Mouse (Mus musculus) right cerebral cortex, postnatal 25 days (tissue): ENCODE results near the gene Cblb.
A peak's percentile ranks its signal among the peaks of the same experiment; 100 is the strongest.

ENCODE experiments used
- DNase-seq: peaks from one replicate; pipeline ENCODE4 v3.0.0; 2022

Gene Cblb

GRCm38 (mm10) chr16:52222896-52223295 lies 191.9 kb downstream of the Cblb start:
- DNase-seq: no peak

GRCm38 (mm10) chr16:52229446-52229845 lies 198.4 kb downstream of the Cblb start:
- DNase-seq: no peak

- DNase-seq: peak; percentile 26
These were observed 198.9 kb downstream of the Cblb start for GRCm38 (mm10) chr16:52229930-52230329.

DNA sequence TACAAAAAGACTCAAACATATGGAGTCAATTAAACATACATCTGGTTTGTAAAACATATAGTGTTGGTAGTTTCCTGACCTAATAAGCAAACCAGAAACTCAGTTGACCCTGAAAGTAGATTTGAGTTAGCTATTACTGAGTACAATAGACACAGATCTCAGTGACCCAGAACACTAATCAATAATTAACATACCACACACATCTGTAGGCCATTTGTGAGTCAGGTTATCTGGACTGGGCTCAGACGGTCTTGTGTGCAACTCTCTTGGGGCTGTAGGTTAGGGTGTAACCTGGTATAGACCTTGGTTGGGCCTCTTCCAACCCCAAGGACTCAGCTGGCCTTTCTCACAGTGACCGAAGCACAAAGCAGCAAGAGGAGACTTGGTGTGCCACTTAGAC lies 211.1 kb downstream of the Cblb start:
- no peak for DNase-seq

DNA sequence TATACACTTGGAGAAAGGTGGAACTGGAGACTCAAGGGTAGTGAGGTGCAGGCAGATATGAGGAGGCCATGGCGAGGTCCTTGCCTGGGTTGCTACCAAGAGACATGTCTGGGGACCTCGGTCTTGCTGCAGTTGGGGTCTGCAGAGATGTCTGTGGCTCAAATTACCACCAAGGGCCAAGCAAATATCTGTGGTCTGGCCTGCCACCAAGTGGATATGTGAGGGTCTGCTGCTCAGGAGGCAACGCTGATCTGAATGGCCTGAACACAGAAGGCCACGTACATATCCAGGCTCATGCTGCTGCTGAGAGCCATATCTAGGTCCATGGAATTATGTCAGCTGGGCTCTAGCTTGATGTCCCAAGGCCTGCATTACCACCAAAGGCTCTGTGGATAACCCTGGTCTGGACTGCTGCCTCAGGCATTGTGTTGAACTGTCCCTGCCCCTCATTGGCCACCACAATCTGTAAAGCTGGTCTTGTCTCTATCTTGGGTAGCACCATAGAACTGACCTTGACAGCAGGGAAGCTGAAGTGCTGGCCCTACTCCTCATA lies 212.5 kb downstream of the Cblb start:
- DNase-seq: no peak

DNA sequence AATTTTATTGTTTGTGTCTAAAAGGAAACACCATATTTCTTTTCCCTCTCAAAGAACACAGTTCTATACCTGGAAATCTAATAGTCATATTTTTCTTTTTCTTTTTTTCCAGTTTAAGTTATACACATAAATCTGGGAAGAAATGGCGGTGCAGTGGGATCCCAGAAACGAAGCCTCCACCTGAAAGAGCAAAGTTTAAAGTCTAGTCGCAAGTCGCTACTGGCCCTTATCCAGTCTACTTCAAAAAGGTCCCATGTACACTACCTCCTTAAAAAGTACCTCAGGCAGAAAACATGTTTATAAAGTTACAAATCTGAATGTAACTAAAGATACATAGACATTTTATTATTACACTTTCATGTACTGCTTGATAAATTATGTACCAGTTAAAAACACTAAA lies 219.2 kb downstream of the Cblb start:
- DNase-seq: no peak

GRCm38 (mm10) chr16:52250935-52251334 lies 219.9 kb downstream of the Cblb start:
- no peak for DNase-seq
